ENCODE assay signal across 26 mouse cellular contexts in the genomic region with DNA sequence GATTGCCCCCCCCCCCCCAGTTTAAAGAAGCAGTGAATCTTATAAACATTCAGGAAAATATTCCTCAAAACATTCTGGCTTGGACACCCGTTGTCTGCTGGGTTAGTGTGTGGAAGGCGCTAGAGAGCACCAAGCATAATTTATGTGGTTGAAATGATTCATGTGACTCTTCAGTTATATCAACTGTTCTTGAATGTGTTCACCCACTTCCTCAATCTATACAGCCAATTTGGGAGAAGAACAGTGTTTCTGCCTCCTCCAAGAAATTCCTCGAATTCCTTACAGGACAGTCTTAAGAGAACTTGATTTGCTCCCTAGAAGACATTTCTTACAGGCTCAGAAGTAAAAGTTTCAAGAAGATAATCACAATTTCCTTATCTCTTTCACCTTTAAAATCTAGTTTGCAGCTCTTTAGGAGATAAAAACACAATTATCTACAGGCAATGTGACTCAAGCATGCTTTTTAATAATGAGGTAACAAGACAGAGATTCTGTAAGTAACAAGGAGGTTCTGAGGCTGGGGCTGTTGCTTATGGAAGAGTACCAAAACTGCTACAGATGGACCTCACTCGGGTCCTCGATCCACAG. TPM values are rescaled to one million over a fixed set of nuclear protein-coding genes. Genes with fewer than 3 reads are reported as not detected.
DNase-seq lines count a peak whose midpoint lies in the region; ATAC-seq and TF ChIP-seq lines count a peak whose summit lies in the region.
"Had no signal": no experiment of that assay in that cellular context is flagged by ENCODE, and none has a peak within 500 bp of the region (broad histone marks: within the 10 kb centered on the region; RNA-seq: fewer than 3 reads in every experiment).

No protein-coding gene starts in this region.

- H3K36me3 ChIP-seq in lung, embryonic 14.5 days (ENCODE audit: insufficient read depth), result no peaks in the 10 kb centered on the region
- H3K36me3 ChIP-seq: embryonic facial prominence, embryonic 13.5 days; embryonic facial prominence, embryonic 15.5 days; G1E had no signal

- no peak for TF ChIP-seq POLR2A in embryonic fibroblast, embryonic 13.5 days (IDR thresholded peaks at IDR 0.05; ENCODE audit: low read depth, low read length)

- no peaks in the 10 kb centered on the region for H3K9me3 ChIP-seq in lung, embryonic 14.5 days (ENCODE audit: low read depth, low read length)
- H3K9me3 ChIP-seq: embryonic facial prominence, embryonic 13.5 days; embryonic facial prominence, embryonic 15.5 days; forebrain, embryonic 13.5 days; G1E had no signal

- no peak overlapping the region for H3K27ac ChIP-seq in lung, embryonic 14.5 days (ENCODE audit: low read depth)
- 0 out of 2 replicates have a peak overlapping the region, but pooled peaks have one; percentile 40 for H3K27ac ChIP-seq in embryonic fibroblast, embryonic 13.5 days (ENCODE audit: insufficient read depth, low read length)
- H3K27ac ChIP-seq: embryonic facial prominence, embryonic 13.5 days; embryonic facial prominence, embryonic 15.5 days; forebrain, embryonic 13.5 days had no signal

- TF ChIP-seq CTCF in lung, embryonic 14.5 days (IDR thresholded peaks at IDR 0.05; ENCODE audit: low read depth), result no peak
- no peak for TF ChIP-seq CTCF in embryonic fibroblast, embryonic 13.5 days (IDR thresholded peaks at IDR 0.05; ENCODE audit: borderline replicate concordance, insufficient read depth, low read length)

- H3K27me3 ChIP-seq in lung, embryonic 14.5 days (ENCODE audit: insufficient read depth, low read length), result no peaks in the 10 kb centered on the region
- H3K27me3 ChIP-seq: CH12.LX; embryonic facial prominence, embryonic 13.5 days; embryonic facial prominence, embryonic 15.5 days; forebrain, embryonic 13.5 days had no signal

- DNase-seq in lung, embryonic 14.5 days, result peak; percentile 22
- no peak for DNase-seq in lung, postnatal 4 days
- DNase-seq in 3T3-L1 (ENCODE audit: low read depth, low spot score) (peak; percentile 9), R1 (ENCODE audit: low read depth, low spot score) (peak; percentile 39)
- no peak for DNase-seq in spleen, adult 12 weeks (ENCODE audit: low spot score)
- no peak for DNase-seq in kidney, adult 9 months
- DNase-seq in embryo, embryonic 11 days, result no peak
- DNase-seq: adrenal gland, adult 2 months; adrenal gland, postnatal 10 days; adrenal gland, postnatal 25 days; cerebellum, adult 11 months; cerebellum, adult 18-20 months; cerebellum, adult 8-10 months; cerebellum, postnatal 10 days; cerebellum, postnatal 25 days had no signal

- 52% methylated on average over 5 of the region's 5 CpGs for WGBS in lung, embryonic 14.5 days

- no peak overlapping the region for H3K9ac ChIP-seq in lung, embryonic 14.5 days
- H3K9ac ChIP-seq: embryonic facial prominence, embryonic 13.5 days; embryonic facial prominence, embryonic 15.5 days; forebrain, embryonic 13.5 days had no signal

- no peak overlapping the region for H3K4me3 ChIP-seq in lung, embryonic 14.5 days (ENCODE audit: low read depth, low read length)
- H3K4me3 ChIP-seq in embryonic fibroblast, embryonic 13.5 days (ENCODE audit: insufficient read depth, low read length), result no peak overlapping the region
- H3K4me3 ChIP-seq: embryonic facial prominence, embryonic 13.5 days; embryonic facial prominence, embryonic 15.5 days; forebrain, embryonic 13.5 days had no signal

- no peaks in the 10 kb centered on the region for H3K4me1 ChIP-seq in lung, embryonic 14.5 days (ENCODE audit: insufficient read depth)
- no peaks in the 10 kb centered on the region; the same call in 1 of the 2 replicates for H3K4me1 ChIP-seq in embryonic fibroblast, embryonic 13.5 days (ENCODE audit: control insufficient read depth, insufficient read depth, low read length)
- H3K4me1 ChIP-seq: embryonic facial prominence, embryonic 13.5 days; embryonic facial prominence, embryonic 15.5 days; forebrain, embryonic 13.5 days had no signal

- no peak for ATAC-seq in lung, embryonic 14.5 days (ENCODE audit: insufficient read depth)
- ATAC-seq: CD4-positive, CD25-positive, alpha-beta regulatory T cell, adult 4 months; forebrain, embryonic 13.5 days; forebrain, embryonic 16.5 days had no signal

- no peak overlapping the region for H3K4me2 ChIP-seq in lung, embryonic 14.5 days
- H3K4me2 ChIP-seq: embryonic facial prominence, embryonic 13.5 days; embryonic facial prominence, embryonic 15.5 days; forebrain, embryonic 13.5 days had no signal

RNA-seq across cellular contexts. Expression of gene Pdcd1, which starts 34.1 kb away (rescaled TPM):
- polyA plus RNA-seq in lung, embryonic 14.5 days (2014; fragmentation: Nextera tagmentation; extraction: Ambion mirVana), result 0.09 and 0.16 TPM in 2 replicates
- polyA plus RNA-seq in embryonic fibroblast, embryonic 13.5 days (2011; ENCODE audit: insufficient read length, low read depth, missing spikeins), result not detected in 2 replicates
- polyA plus RNA-seq: brain, embryonic 14.5 days; embryonic facial prominence, embryonic 11.5 days; embryonic facial prominence, embryonic 13.5 days; forebrain, embryonic 11.5 days; forebrain, embryonic 13.5 days; forebrain, embryonic 16.5 days had no signal

Comparison
In these comparisons a context has a peak if more than half of its experiments do, and no peak if none do; other contexts are left out.
1. DNase-seq: peak in lung, embryonic 14.5 days (single experiment), 3T3-L1 (single experiment) and R1 (single experiment); none in lung, postnatal 4 days (0 of 2), spleen, adult 12 weeks (single experiment), kidney, adult 9 months (single experiment) and embryo, embryonic 11 days (single experiment).